ENCODE assay signal across 8 mouse cellular contexts in genomic region chr8:60632933-60633655, GRCm38 (mm10). TPM values are rescaled to one million over a fixed set of nuclear protein-coding genes. Genes with fewer than 3 reads are reported as not detected.
DNase-seq lines count a peak whose midpoint lies in the region; ATAC-seq and TF ChIP-seq lines count a peak whose summit lies in the region.

No protein-coding gene starts in this region.

- no peaks in the 10 kb centered on the region for H3K9me3 ChIP-seq in hindbrain, embryonic 12.5 days (replicated peaks)
- no peaks in the 10 kb centered on the region for H3K9me3 ChIP-seq in liver, embryonic 13.5 days (replicated peaks)

- H3K4me2 ChIP-seq in hindbrain, embryonic 12.5 days (replicated peaks), result peak overlapping the region; percentile 99
- H3K4me2 ChIP-seq in liver, embryonic 13.5 days, result peak overlapping the region; percentile 83

- no peak; the same call in none of the 2 replicates for ATAC-seq in hindbrain, embryonic 12.5 days (ENCODE audit: low FRiP score)
- ATAC-seq in liver, embryonic 13.5 days (ENCODE audit: low read depth), result peak; percentile 44

- WGBS in thymus, adult 2 months, result under 1% methylated on average over 55 of the region's 56 CpGs
- under 1% methylated on average over 42 of the region's 56 CpGs for WGBS in hindbrain, embryonic 12.5 days
- under 1% methylated on average over 56 of the region's 56 CpGs for WGBS in liver, embryonic 13.5 days (ENCODE audit: insufficient replicate concordance)
- under 1% methylated on average over 56 of the region's 56 CpGs for whole genome bisulfite sequencing in olfactory bulb, adult 2 months

- TF ChIP-seq CTCF in thymus, adult 2 months (IDR thresholded peaks at IDR 0.05; ENCODE audit: borderline replicate concordance, control insufficient read depth, extremely low read depth, insufficient read depth, low read length, poor library complexity), result no peak
- TF ChIP-seq CTCF in olfactory bulb, adult 2 months (IDR thresholded peaks at IDR 0.05; ENCODE audit: insufficient read depth, low read depth, low read length), result 0 out of 2 replicates have a peak, but pooled peaks have one; percentile 9

- H3K27me3 ChIP-seq in thymus, adult 2 months (ENCODE audit: control insufficient read depth, insufficient read depth, low read length), result peaks cover 4% of the 10 kb centered on the region; the same call in 1 of the 2 replicates
- peaks cover 15% of the 10 kb centered on the region for H3K27me3 ChIP-seq in hindbrain, embryonic 12.5 days
- H3K27me3 ChIP-seq in liver, embryonic 13.5 days, result peaks cover 49% of the 10 kb centered on the region

- H3K36me3 ChIP-seq in thymus, adult 2 months (ENCODE audit: control insufficient read depth, insufficient read depth, low read length), result no peaks in the 10 kb centered on the region
- no peaks in the 10 kb centered on the region for H3K36me3 ChIP-seq in hindbrain, embryonic 12.5 days
- no peaks in the 10 kb centered on the region for H3K36me3 ChIP-seq in liver, embryonic 13.5 days

- peak; percentile 26 for DNase-seq in gastrocnemius, postnatal 10 days
- DNase-seq in gastrocnemius, postnatal 36 days, result no peak
- no peak for DNase-seq in thymus, adult 2 months
- no peak for DNase-seq in thymus, postnatal 4 days
- DNase-seq in liver, embryonic 13.5 days, result no peak
- no peak for DNase-seq in gastrocnemius, adult 8-10 months (ENCODE audit: low spot score in 2 of 2)

- no peak overlapping the region for H3K27ac ChIP-seq in thymus, adult 2 months (ENCODE audit: control insufficient read depth, insufficient read depth, low read length)
- H3K27ac ChIP-seq in hindbrain, embryonic 12.5 days, result peak overlapping the region; percentile 72
- no peak overlapping the region for H3K27ac ChIP-seq in liver, embryonic 13.5 days
- H3K27ac ChIP-seq in olfactory bulb, adult 2 months (ENCODE audit: insufficient read depth, low read depth, low read length), result peak overlapping the region; percentile 86

- peak overlapping the region; percentile 26 for H3K4me3 ChIP-seq in thymus, adult 2 months (ENCODE audit: control insufficient read depth, insufficient read depth, low read length)
- peak overlapping the region; percentile 66 for H3K4me3 ChIP-seq in hindbrain, embryonic 12.5 days
- peak overlapping the region; percentile 58 for H3K4me3 ChIP-seq in liver, embryonic 13.5 days (replicated peaks)
- peak overlapping the region; percentile 60 for H3K4me3 ChIP-seq in olfactory bulb, adult 2 months (ENCODE audit: insufficient read depth, low read depth, low read length)

- peaks cover 2% of the 10 kb centered on the region; the same call in 1 of the 2 replicates for H3K4me1 ChIP-seq in thymus, adult 2 months (replicated peaks; ENCODE audit: control insufficient read depth, insufficient read depth, low read length)
- H3K4me1 ChIP-seq in hindbrain, embryonic 12.5 days, result peaks cover 4% of the 10 kb centered on the region; the same call in 1 of the 2 replicates
- H3K4me1 ChIP-seq in liver, embryonic 13.5 days (replicated peaks), result peaks cover 20% of the 10 kb centered on the region
- peaks cover 8% of the 10 kb centered on the region for H3K4me1 ChIP-seq in olfactory bulb, adult 2 months (ENCODE audit: control insufficient read depth, insufficient read depth, low read length)

- TF ChIP-seq POLR2A in thymus, adult 2 months (IDR thresholded peaks at IDR 0.05; ENCODE audit: control insufficient read depth, extremely low read depth, insufficient read depth, low read length, poor library complexity), result no peak
- no peak; the same call in 1 of the 2 replicates for TF ChIP-seq POLR2A in olfactory bulb, adult 2 months (IDR thresholded peaks at IDR 0.05; ENCODE audit: insufficient read depth, low read depth, low read length)

- intact Hi-C loops in gastrocnemius, postnatal 36 days (cut with DNase I), result loop anchor here (10.0 kb wide), 1 partner anchor 128 kb away; the partner anchor contains the start of genes Aadat and Gm10283

- H3K9ac ChIP-seq in hindbrain, embryonic 12.5 days, result peak overlapping the region; percentile 70
- H3K9ac ChIP-seq in liver, embryonic 13.5 days, result peak overlapping the region; percentile 59

RNA-seq across cellular contexts. Expression of gene Mfap3l, which starts 0.5 kb away (rescaled TPM):
- total RNA-seq in gastrocnemius, postnatal 10 days (2021), result 1 to 10 TPM; 6.1 to 7.6 TPM
- 1 to 10 TPM; 3.6 to 3.7 TPM for total RNA-seq in gastrocnemius, postnatal 36 days (2021)
- polyA plus RNA-seq in thymus, adult 2 months (2012; rRNA removed), result 0.88 and 1.1 TPM in 2 replicates
- polyA plus RNA-seq in hindbrain, embryonic 12.5 days (2016; fragmentation: Nextera tagmentation; extraction: Ambion mirVana), result 2.1 and 2.6 TPM in 2 replicates
- polyA plus RNA-seq in liver, embryonic 13.5 days (2015; fragmentation: Nextera tagmentation; extraction: Ambion mirVana), result 0.27 and 0.35 TPM in 2 replicates
- not detected in 2 replicates for polyA plus RNA-seq in olfactory bulb, adult 2 months (2012; ENCODE audit: insufficient read depth, insufficient read length, low replicate concordance, missing spikeins)
- 1 to 10 TPM; 2.5 to 5.8 (median 4.0) TPM for total RNA-seq in gastrocnemius, adult 8-10 months (2022)

Comparison
In these comparisons a context has a peak if more than half of its experiments do, and no peak if none do; other contexts are left out.
1. H3K27ac ChIP-seq: peak in hindbrain, embryonic 12.5 days (single experiment) and olfactory bulb, adult 2 months (single experiment); none in thymus, adult 2 months (single experiment) and liver, embryonic 13.5 days (single experiment).
2. Peak in every context shown above with its lines, with median percentiles within 50 percentile points of each other: H3K4me3 ChIP-seq.